Mouse (Mus musculus) CH12.LX (cell line): ENCODE data around the gene 4930523C07Rik.

Experiments
- POLR2AphosphoS2 ChIP-seq: IDR thresholded peaks from 2 replicates; pipeline ENCODE4 v1.6.1; 2011; ENCODE audit warnings: low read depth, low read length, improper control_type of control experiment
- ZNF384 ChIP-seq: IDR thresholded peaks from 2 replicates; pipeline ENCODE4 v1.6.1; 2012; ENCODE audit warnings: low read depth, low read length, improper control_type of control experiment, inconsistent platforms

DNA sequence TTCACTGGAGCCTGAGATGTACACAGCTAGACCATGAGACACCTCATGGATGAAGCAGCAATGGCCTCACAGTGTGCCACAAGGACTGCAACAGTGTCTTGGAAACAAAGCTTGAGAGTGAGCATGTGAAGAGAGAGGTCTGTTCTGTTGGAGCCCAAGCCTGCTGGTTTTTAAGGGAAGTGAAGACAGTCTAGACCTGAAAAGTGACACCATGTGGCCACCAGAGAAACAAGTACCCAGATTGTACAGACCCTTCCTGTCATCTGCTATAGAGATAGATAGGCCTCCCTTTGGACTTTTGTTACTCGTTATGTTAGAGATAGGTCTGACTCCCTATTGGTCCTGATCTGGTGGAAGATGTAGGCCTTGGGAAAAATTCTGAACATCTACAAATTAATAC is 45.8 kb upstream of the 4930523C07Rik start:
- no peak for TF ChIP-seq ZNF384
- no peak for TF ChIP-seq POLR2AphosphoS2
